Mouse (Mus musculus): Measurements from ENCODE around the gene Ccar1.
A peak's percentile ranks its signal among the peaks of the same experiment; 100 is the strongest.
"Not testable (repeated sequence)": the region's sequence is repeated elsewhere in the genome, so short reads cannot be mapped to it uniquely, and the experiment has no call there.

Gene Ccar1

DNA sequence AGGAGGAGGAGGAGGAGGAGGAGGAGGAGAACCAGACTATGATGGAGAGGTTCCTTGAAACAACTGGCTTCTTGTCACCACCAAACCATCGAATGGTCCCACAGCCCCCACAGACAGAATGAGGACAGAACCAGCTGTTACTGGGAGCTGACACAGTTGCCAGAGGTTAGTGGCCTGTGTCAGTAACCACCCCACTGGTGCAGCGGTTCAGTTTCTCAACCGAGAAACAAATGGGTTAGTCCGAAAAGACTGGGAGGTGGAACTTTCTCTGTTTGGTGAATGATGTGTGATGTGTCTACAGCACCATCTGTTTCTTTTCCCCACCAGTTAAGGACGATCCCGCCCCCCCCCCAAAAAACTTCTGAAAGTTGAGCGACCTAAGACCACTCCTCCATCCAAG lies 67.2 kb downstream of the Ccar1 start:
- no peak for DNase-seq

DNA sequence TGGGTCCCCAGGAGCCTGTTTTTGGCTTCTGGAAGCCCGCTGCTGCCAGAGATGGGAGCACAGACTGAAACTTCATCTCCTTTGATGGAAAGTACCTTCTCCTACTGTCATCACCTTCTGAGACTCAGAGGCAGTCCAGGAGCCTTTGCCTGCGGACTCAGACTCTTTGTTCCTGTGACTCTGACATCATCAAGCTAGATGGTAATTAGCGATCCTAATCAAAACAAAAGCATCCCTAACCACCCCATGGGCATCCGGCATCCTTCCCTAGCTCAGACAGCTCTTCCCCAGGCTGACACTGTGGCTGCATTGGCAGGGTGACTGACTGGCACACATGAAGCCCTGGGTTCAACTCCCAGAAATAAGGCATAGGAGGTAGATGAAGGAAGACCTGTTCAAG lies 69.4 kb downstream of the Ccar1 start:
- no peak for DNase-seq

DNA sequence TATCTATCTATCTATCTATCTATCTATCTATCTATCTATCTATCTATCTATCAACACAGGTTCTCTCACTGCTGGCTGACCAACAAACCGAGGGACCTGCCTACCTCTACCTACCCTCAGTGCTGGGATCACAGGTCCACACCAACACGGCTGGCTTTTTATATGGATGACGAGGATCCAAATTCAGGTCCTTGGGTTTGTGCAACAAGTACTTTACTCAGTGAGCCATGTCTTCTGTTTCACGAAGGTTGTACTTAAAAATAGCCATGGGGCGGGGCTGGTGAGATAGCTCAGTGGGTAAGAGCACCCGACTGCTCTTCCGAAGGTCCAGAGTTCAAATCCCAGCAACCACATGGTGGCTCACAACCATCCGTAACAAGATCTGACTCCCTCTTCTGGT lies 71.5 kb downstream of the Ccar1 start:
- DNase-seq = not testable (repeated sequence)

DNA sequence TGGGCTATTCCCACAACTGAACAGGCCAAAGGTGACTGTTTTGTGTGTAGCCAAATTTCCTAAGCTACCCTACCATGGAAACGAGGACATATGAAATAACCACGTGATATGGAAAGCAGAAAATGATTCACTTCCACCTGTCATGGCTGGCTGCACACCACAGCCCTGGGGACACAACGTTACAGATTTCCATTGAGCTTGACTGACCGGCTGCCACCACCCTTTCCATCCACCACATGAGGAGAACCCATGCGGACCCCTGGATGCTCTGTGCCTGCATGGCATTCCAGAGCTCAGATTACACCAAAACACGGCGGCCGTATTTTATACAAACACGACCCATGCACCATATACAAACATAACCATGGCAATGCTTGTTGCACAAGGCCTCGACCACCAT lies 78.6 kb downstream of the Ccar1 start:
- DNase-seq = no peak

DNA sequence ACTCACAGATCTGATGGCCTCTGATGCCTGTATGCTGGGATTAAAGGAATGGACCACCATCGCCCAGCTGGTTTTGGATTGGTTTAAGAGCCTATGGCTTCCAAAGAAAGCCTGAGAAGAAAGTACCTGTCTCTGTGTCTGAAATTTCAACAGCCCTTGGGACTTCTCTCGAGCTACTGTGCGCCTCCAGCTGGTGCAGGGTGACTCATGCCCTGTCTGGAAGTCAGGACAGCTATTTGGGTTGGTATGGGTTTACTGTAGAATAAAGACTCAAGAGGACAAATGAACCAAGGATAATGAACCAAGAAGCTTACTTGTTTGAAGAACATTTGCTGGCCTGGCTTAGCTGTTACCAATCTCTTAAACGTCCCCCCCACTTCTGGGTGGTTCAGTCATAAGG lies 88.5 kb downstream of the Ccar1 start:
- no peak for DNase-seq

DNA sequence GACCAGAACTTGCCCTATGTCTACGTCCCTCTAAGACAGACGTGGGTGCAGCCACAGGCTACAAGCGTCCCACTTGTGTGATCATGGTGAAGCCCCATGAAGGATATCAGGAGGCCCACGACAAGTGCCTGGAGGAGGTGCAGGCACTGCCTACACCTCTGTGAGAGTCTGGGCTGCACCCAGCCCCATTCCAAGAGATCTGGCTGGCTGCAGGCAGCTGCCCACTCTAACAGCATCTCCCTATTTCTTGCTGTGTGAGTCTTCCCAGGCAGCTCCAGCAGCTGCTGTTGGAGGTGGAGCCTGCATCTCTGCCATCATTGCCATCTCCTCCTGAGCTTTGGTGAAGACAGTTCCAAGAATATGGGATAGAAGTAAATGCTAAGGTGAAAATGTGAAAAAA lies 89.7 kb downstream of the Ccar1 start:
- DNase-seq = peak; percentile 16
